Mouse (Mus musculus): ENCODE measurements at regions not wholly inside any gene's neighbourhood (a gene's known extent, or its start where the extent isn't known, plus 50 kb on each side); places are given as distances from the start of the nearest gene placed in this dataset.

GRCm38 (mm10) chr13:4662336-4663101, 53.5 kb upstream of the Akr1e1 start:
- DNase-seq (ENCODE audit: low spot score in 2 of 2), result peak in 1 of 2 experiments; percentile 17
